ENCODE assay signal across 8 mouse cellular contexts in the genomic region with DNA sequence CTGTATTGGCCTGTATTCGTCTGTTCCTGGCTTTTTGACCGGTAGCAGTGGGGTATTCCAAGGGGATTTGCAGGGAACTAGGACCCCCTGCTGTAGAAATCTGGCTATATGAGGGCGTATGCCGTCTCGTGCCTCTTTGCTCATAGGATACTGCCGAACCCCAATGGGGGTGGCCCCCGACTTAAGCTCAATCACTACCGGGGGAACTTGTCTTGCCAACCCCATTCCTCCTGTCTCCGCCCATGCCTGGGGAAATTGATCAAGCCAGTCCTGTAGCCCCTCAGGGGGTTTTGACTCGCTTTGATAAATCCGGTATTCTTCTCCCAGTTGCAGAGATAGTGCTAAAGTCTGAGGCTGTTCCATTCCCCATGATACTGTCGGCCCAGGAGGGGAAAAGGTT.
DNase-seq lines count a peak whose midpoint lies in the region; ATAC-seq and TF ChIP-seq lines count a peak whose summit lies in the region.

No protein-coding gene starts in this region.

- no peak overlapping the region for H3K9ac ChIP-seq in hindbrain, postnatal 0 days (replicated peaks; ENCODE audit: low read length)
- no peak overlapping the region for H3K9ac ChIP-seq in neural tube, embryonic 13.5 days

- H3K4me1 ChIP-seq in embryonic facial prominence, embryonic 10.5 days = no peaks in the 10 kb centered on the region
- H3K4me1 ChIP-seq in hindbrain, postnatal 0 days (ENCODE audit: insufficient read depth, low read length) = no peaks in the 10 kb centered on the region
- H3K4me1 ChIP-seq in neural tube, embryonic 13.5 days (replicated peaks) = no peaks in the 10 kb centered on the region

- no peak overlapping the region for H3K27ac ChIP-seq in embryonic facial prominence, embryonic 10.5 days (replicated peaks)
- no peak overlapping the region for H3K27ac ChIP-seq in hindbrain, postnatal 0 days
- H3K27ac ChIP-seq in neural tube, embryonic 13.5 days (replicated peaks) = no peak overlapping the region

- intact Hi-C loops in heart, postnatal 36 days (cut with DNase I) = no loop called here

- WGBS in embryonic facial prominence, embryonic 10.5 days = 70% methylated on average over 12 of the region's 12 CpGs
- 75% methylated on average over 12 of the region's 12 CpGs for WGBS in hindbrain, postnatal 0 days
- WGBS in neural tube, embryonic 13.5 days = 70% methylated on average over 12 of the region's 12 CpGs

- 0 out of 2 replicates have a peak, but pooled peaks have one; percentile 38 for ATAC-seq in hindbrain, postnatal 0 days
- 0 out of 2 replicates have a peak, but pooled peaks have one; percentile 10 for ATAC-seq in neural tube, embryonic 13.5 days (ENCODE audit: low read depth)
- ATAC-seq in erythroid progenitor cell, adult 5-6 weeks (replicated peaks; ENCODE audit: low FRiP score, poor library complexity, severe bottlenecking) = no peak

- peaks cover 73% of the 10 kb centered on the region for H3K36me3 ChIP-seq in embryonic facial prominence, embryonic 10.5 days (replicated peaks)
- H3K36me3 ChIP-seq in hindbrain, postnatal 0 days (ENCODE audit: insufficient read depth, low read length) = no peaks in the 10 kb centered on the region
- peaks cover 45% of the 10 kb centered on the region for H3K36me3 ChIP-seq in neural tube, embryonic 13.5 days

- no peak overlapping the region for H3K4me3 ChIP-seq in embryonic facial prominence, embryonic 10.5 days
- no peak overlapping the region for H3K4me3 ChIP-seq in hindbrain, postnatal 0 days (ENCODE audit: low read length)
- H3K4me3 ChIP-seq in neural tube, embryonic 13.5 days = no peak overlapping the region

- TF ChIP-seq CTCF in hindbrain, postnatal 0 days (IDR thresholded peaks at IDR 0.05; ENCODE audit: low read depth) = no peak

- peak; percentile 91 for DNase-seq in heart, adult 11 months
- DNase-seq in heart, postnatal 36 days = no peak
- DNase-seq in 3134 (ENCODE audit: extremely low read depth, insufficient read length, low spot score) = peak; percentile 9
- peak; percentile 25 for DNase-seq in embryonic facial prominence, embryonic 10.5 days (ENCODE audit: low spot score)
- peak; percentile 3 for DNase-seq in hindbrain, postnatal 0 days (ENCODE audit: low spot score)
- no peak for DNase-seq in frontal cortex, postnatal 14 days (ENCODE audit: low spot score in 2 of 2)

- H3K9me3 ChIP-seq in embryonic facial prominence, embryonic 10.5 days = peaks cover 86% of the 10 kb centered on the region
- H3K9me3 ChIP-seq in hindbrain, postnatal 0 days (ENCODE audit: low read length) = peaks cover 77% of the 10 kb centered on the region
- peaks cover 77% of the 10 kb centered on the region for H3K9me3 ChIP-seq in neural tube, embryonic 13.5 days

- no peak overlapping the region for H3K4me2 ChIP-seq in hindbrain, postnatal 0 days (ENCODE audit: low read depth, low read length)
- no peak overlapping the region for H3K4me2 ChIP-seq in neural tube, embryonic 13.5 days

- peaks cover 54% of the 10 kb centered on the region for H3K27me3 ChIP-seq in embryonic facial prominence, embryonic 10.5 days (replicated peaks; ENCODE audit: low read depth, poor library complexity, severe bottlenecking)
- H3K27me3 ChIP-seq in hindbrain, postnatal 0 days (ENCODE audit: insufficient read depth, low read length) = no peaks in the 10 kb centered on the region
- H3K27me3 ChIP-seq in neural tube, embryonic 13.5 days = peaks cover 11% of the 10 kb centered on the region

Comparison
In these comparisons a context has a peak if more than half of its experiments do, and no peak if none do; other contexts are left out.
1. DNase-seq: peak in heart, adult 11 months (single experiment), 3134 (single experiment), embryonic facial prominence, embryonic 10.5 days (single experiment) and hindbrain, postnatal 0 days (single experiment); none in heart, postnatal 36 days (0 of 2) and frontal cortex, postnatal 14 days (0 of 2).